Mouse (Mus musculus) megakaryocyte, embryonic 14.5 days (primary cell): ENCODE data around the gene Cdc27. TPM values are rescaled to one million over a fixed set of nuclear protein-coding genes. Genes with fewer than 3 reads are reported as not detected.

Source experiments
- H3K27me3 ChIP-seq: replicated peaks from 2 replicates; pipeline ENCODE3; 2012; ENCODE audit warnings: inconsistent platforms
- H3K36me3 ChIP-seq: replicated peaks from 2 replicates; pipeline ENCODE3; 2012; ENCODE audit warnings: low read length, inconsistent platforms, mixed read lengths
- H3K4me1 ChIP-seq: 2 replicates; pipeline ENCODE4 v1.6.1; 2012; ENCODE audit warnings: inconsistent platforms
- H3K4me3 ChIP-seq: replicated peaks from 2 replicates; pipeline ENCODE3; 2012; ENCODE audit warnings: moderate library complexity, mild to moderate bottlenecking, inconsistent platforms
- H3K9me3 ChIP-seq: 2 replicates; pipeline ENCODE4 v1.6.1; 2012; ENCODE audit warnings: inconsistent platforms
- FLI1 ChIP-seq: IDR thresholded peaks from 2 replicates; pipeline ENCODE4 v1.6.1; 2012; ENCODE audit warnings: low read length, inconsistent platforms, mixed read lengths
- GATA1 ChIP-seq: IDR thresholded peaks from 3 replicates; pipeline ENCODE4 v1.6.1; 2012; ENCODE audit warnings: mixed read lengths, low read length, inconsistent platforms, borderline replicate concordance
- polyA plus RNA-seq: library from polyadenylated mRNA; stranded (reverse); fragments of >175 nt; gene quantifications from 2 replicates; pipeline ENCODE4 v1.2.3, GENCODE M21; 2012; ENCODE audit warnings: low replicate concordance; ENCODE audit not compliant: insufficient read depth

The Cdc27 gene
- polyA plus RNA-seq, 1 experiment, result 2.5 TPM

DNA sequence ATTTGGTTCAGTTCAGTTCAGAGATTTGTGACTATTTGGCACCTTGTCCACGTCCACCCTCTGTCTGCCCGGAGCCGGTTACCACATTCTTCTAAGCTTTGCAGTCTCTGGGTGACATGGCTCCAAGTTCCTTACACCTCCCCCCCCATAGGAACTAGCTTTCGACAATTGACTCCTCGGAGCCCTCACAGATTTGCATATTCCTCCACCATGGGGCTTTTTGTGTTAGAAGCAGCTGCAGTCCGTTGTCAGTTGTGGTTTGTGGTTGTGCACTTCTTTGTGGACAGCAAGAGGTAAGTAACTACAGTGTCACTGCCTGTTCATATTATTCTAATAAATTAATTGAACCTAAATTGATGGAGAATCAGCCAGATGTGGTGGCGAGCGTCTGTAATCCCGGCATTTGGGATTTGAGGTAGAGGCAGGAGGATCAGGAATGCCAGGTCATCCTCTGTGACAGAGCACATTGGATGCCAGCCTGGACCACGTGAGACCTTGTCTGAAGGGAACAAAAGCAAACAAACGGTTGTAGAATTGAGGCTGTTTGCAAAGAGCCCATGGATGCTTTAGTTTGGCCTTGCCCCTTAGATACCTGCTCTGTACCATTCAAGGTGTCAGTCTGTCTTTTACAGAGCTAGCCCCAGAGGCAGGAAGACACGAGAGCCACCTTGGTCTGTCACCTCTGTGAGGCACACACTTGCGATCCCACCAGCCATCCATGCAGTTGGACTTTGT, 32.4 kb upstream of the Cdc27 start:
- peaks cover 69% of the 10 kb centered on the region for H3K4me1 ChIP-seq
- H3K36me3 ChIP-seq, result peaks cover 5% of the 10 kb centered on the region
- no peak overlapping the region for H3K4me3 ChIP-seq
- H3K27me3 ChIP-seq, result peaks cover 64% of the 10 kb centered on the region
- H3K9me3 ChIP-seq, result peaks cover 10% of the 10 kb centered on the region
- TF ChIP-seq GATA1 (no peak), FLI1 (no peak)

- peaks cover 70% of the 10 kb centered on the region for H3K27me3 ChIP-seq
- H3K4me3 ChIP-seq, result peak overlapping the region; percentile 89
Measured at GRCm38 (mm10) chr11:104582308-104582606, 31.8 kb upstream of the Cdc27 start.

GRCm38 (mm10) chr11:104581446-104582307, 31.3 kb upstream of the Cdc27 start:
- Histone ChIP-seq H3K9me3 (peaks cover 10% of the 10 kb centered on the region), H3K27me3 (peaks cover 75% of the 10 kb centered on the region), H3K4me1 (peaks cover 77% of the 10 kb centered on the region), H3K4me3 (peak overlapping the region; percentile 89), H3K36me3 (peaks cover 2% of the 10 kb centered on the region)
- TF ChIP-seq FLI1 (no peak), GATA1 (no peak; the same call in 2 of the 3 replicates)

More at GRCm38 (mm10) chr11:104582308-104582606, 31.8 kb upstream of the Cdc27 start:
- H3K36me3 ChIP-seq, result peaks cover 2% of the 10 kb centered on the region
- peaks cover 10% of the 10 kb centered on the region for H3K9me3 ChIP-seq
- TF ChIP-seq FLI1 (no peak), GATA1 (no peak)
- H3K4me1 ChIP-seq, result peaks cover 74% of the 10 kb centered on the region

DNA sequence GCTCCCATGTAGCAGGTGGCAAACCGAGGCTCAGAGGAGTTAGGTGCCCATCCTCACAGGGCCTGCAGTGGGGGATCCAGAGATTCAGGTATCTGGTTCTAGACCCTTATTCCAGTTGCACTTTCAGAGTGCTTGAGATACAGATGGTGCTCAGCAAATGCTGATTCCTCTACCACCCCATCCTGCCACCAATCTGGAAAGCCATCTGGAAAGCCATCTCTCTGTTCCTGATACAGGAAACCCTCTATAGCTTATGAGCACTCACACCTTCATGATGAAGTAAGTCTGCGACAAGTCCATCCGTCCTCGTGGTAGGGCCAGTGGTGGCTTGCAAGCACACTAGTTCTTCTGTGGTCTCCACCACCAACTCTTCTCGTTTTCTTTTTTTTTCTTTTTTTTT, 30.2 kb upstream of the Cdc27 start:
- H3K4me3 ChIP-seq, result no peak overlapping the region
- peaks cover 74% of the 10 kb centered on the region for H3K27me3 ChIP-seq
- H3K9me3 ChIP-seq, result peaks cover 4% of the 10 kb centered on the region
- peaks cover 74% of the 10 kb centered on the region for H3K4me1 ChIP-seq
- TF ChIP-seq GATA1, result no peak
- TF ChIP-seq FLI1, result no peak
- no peaks in the 10 kb centered on the region for H3K36me3 ChIP-seq

GRCm38 (mm10) chr11:104580091-104580490, 29.7 kb upstream of the Cdc27 start:
- Histone ChIP-seq H3K27me3 (peaks cover 71% of the 10 kb centered on the region), H3K4me1 (peaks cover 70% of the 10 kb centered on the region)

DNA sequence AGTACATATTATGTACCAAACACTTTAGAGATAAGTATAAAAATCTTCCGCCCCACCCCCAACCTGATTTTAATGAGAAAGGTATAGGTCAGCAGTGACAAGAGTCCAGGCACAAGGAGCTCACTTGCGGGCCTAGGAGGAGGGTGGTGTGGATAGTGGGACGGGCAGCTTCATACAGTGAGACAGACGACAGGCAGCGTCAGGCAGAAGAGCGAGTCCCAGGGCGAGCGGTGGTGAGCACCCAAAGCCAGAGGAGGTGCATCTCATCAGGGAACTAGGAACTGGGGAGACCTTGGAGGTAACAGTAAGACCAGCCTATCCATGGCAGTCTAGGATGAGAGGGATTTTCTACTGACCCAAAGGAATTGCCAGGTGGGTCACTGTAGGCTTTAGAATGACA, 29.2 kb upstream of the Cdc27 start:
- Histone ChIP-seq H3K27me3 (peaks cover 67% of the 10 kb centered on the region), H3K4me3 (no peak overlapping the region), H3K9me3 (no peaks in the 10 kb centered on the region), H3K36me3 (no peaks in the 10 kb centered on the region), H3K4me1 (peaks cover 70% of the 10 kb centered on the region)
- TF ChIP-seq FLI1, result no peak

More at GRCm38 (mm10) chr11:104580091-104580490, 29.7 kb upstream of the Cdc27 start:
- TF ChIP-seq FLI1 (no peak), GATA1 (no peak)
- Histone ChIP-seq H3K9me3 (no peaks in the 10 kb centered on the region), H3K4me3 (no peak overlapping the region), H3K36me3 (no peaks in the 10 kb centered on the region)

DNA sequence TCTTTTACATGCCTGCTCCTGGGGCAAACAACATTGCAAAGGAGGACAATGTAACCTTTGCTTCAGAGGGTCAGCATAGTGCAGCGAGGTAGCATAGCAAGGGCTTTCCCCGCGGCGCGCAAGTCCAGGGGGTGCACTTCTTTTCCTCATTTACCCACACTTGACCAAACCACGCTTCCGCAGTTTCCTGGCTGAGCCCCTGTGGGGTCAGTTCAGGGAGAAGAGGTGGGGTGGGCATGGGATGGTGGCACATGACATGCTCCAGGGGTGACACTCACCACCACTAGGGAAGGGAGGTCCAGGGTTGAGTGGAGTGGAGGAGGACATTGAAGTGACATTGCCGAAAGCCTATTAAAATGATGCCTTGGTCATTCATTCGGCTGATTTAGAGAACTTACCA, 28.7 kb upstream of the Cdc27 start:
- peaks cover 75% of the 10 kb centered on the region for H3K4me1 ChIP-seq
- H3K36me3 ChIP-seq, result no peaks in the 10 kb centered on the region
- no peak for TF ChIP-seq GATA1
- TF ChIP-seq FLI1, result no peak
- no peaks in the 10 kb centered on the region for H3K9me3 ChIP-seq
- H3K4me3 ChIP-seq, result peak overlapping the region; percentile 24
- peaks cover 62% of the 10 kb centered on the region for H3K27me3 ChIP-seq

- Histone ChIP-seq H3K4me1 (peaks cover 69% of the 10 kb centered on the region), H3K27me3 (peaks cover 55% of the 10 kb centered on the region), H3K36me3 (no peaks in the 10 kb centered on the region), H3K9me3 (no peaks in the 10 kb centered on the region), H3K4me3 (no peak overlapping the region)
- TF ChIP-seq GATA1 (no peak), FLI1 (no peak)
Measured at GRCm38 (mm10) chr11:104578074-104578473, 27.7 kb upstream of the Cdc27 start.

- TF ChIP-seq GATA1 (no peak), FLI1 (no peak)
- peaks cover 55% of the 10 kb centered on the region for H3K27me3 ChIP-seq
Measured at GRCm38 (mm10) chr11:104576772-104577612, 26.6 kb upstream of the Cdc27 start.

More at GRCm38 (mm10) chr11:104576772-104577612, 26.6 kb upstream of the Cdc27 start:
- Histone ChIP-seq H3K36me3 (no peaks in the 10 kb centered on the region), H3K4me1 (peaks cover 69% of the 10 kb centered on the region), H3K4me3 (no peak overlapping the region), H3K9me3 (no peaks in the 10 kb centered on the region)
